Comparison of ENCODE assay signal across 11 mouse cellular contexts in genomic region chr7:65279277-65279676, GRCm38 (mm10).
DNase-seq lines count a peak whose midpoint lies in the region; ATAC-seq and TF ChIP-seq lines count a peak whose summit lies in the region.
"Had no signal": no experiment of that assay in that cellular context is flagged by ENCODE, and none has a peak within 500 bp of the region (broad histone marks: within the 10 kb centered on the region; RNA-seq: fewer than 3 reads in every experiment).

No protein-coding gene starts in this region.

- H3K9ac ChIP-seq in forebrain, postnatal 0 days = no peak overlapping the region
- no peak overlapping the region for H3K9ac ChIP-seq in forebrain, embryonic 11.5 days (ENCODE audit: low read length)
- H3K9ac ChIP-seq in midbrain, embryonic 16.5 days (ENCODE audit: low read depth, low read length) = no peak overlapping the region
- H3K9ac ChIP-seq in midbrain, embryonic 11.5 days (ENCODE audit: low read length) = no peak overlapping the region
- no peak overlapping the region for H3K9ac ChIP-seq in hindbrain, postnatal 0 days (replicated peaks; ENCODE audit: low read length)

- no peak for TF ChIP-seq CTCF in forebrain, postnatal 0 days (IDR thresholded peaks at IDR 0.05; ENCODE audit: low read depth)
- no peak for TF ChIP-seq CTCF in hindbrain, postnatal 0 days (IDR thresholded peaks at IDR 0.05; ENCODE audit: low read depth)

- H3K9me3 ChIP-seq in forebrain, postnatal 0 days (ENCODE audit: low read length) = no peaks in the 10 kb centered on the region
- no peaks in the 10 kb centered on the region for H3K9me3 ChIP-seq in forebrain, embryonic 11.5 days (ENCODE audit: control insufficient read depth, low read length)
- no peaks in the 10 kb centered on the region for H3K9me3 ChIP-seq in midbrain, embryonic 16.5 days (replicated peaks; ENCODE audit: control insufficient read depth, low read length, poor library complexity, severe bottlenecking)
- H3K9me3 ChIP-seq in midbrain, embryonic 11.5 days (ENCODE audit: control insufficient read depth, low read length) = no peaks in the 10 kb centered on the region
- no peaks in the 10 kb centered on the region for H3K9me3 ChIP-seq in hindbrain, postnatal 0 days (ENCODE audit: low read length)
- H3K9me3 ChIP-seq: limb, embryonic 10.5 days had no signal

- H3K4me3 ChIP-seq in forebrain, postnatal 0 days (ENCODE audit: low read depth, low read length) = no peak overlapping the region
- no peak overlapping the region for H3K4me3 ChIP-seq in forebrain, embryonic 11.5 days (ENCODE audit: low read depth, low read length)
- H3K4me3 ChIP-seq in midbrain, embryonic 16.5 days (ENCODE audit: low read depth, low read length) = no peak overlapping the region
- H3K4me3 ChIP-seq in midbrain, embryonic 11.5 days (ENCODE audit: low read depth, low read length) = no peak overlapping the region
- H3K4me3 ChIP-seq in hindbrain, postnatal 0 days (ENCODE audit: low read length) = no peak overlapping the region
- H3K4me3 ChIP-seq: limb, embryonic 10.5 days had no signal

- H3K36me3 ChIP-seq in forebrain, postnatal 0 days (ENCODE audit: insufficient read depth) = no peaks in the 10 kb centered on the region
- H3K36me3 ChIP-seq in forebrain, embryonic 11.5 days (ENCODE audit: control insufficient read depth, insufficient read depth, low read length) = no peaks in the 10 kb centered on the region
- no peaks in the 10 kb centered on the region for H3K36me3 ChIP-seq in midbrain, embryonic 16.5 days (ENCODE audit: control insufficient read depth, insufficient read depth, low read length)
- no peaks in the 10 kb centered on the region for H3K36me3 ChIP-seq in midbrain, embryonic 11.5 days (ENCODE audit: control insufficient read depth, insufficient read depth, low read length)
- H3K36me3 ChIP-seq in hindbrain, postnatal 0 days (ENCODE audit: insufficient read depth, low read length) = no peaks in the 10 kb centered on the region
- H3K36me3 ChIP-seq: limb, embryonic 10.5 days had no signal

- H3K27ac ChIP-seq in forebrain, postnatal 0 days (ENCODE audit: low read depth, low read length) = no peak overlapping the region
- no peak overlapping the region for H3K27ac ChIP-seq in forebrain, embryonic 11.5 days (ENCODE audit: low read depth, low read length)
- peak overlapping the region; percentile 26; the same call in 1 of the 2 replicates for H3K27ac ChIP-seq in midbrain, embryonic 16.5 days (ENCODE audit: low read length)
- H3K27ac ChIP-seq in midbrain, embryonic 11.5 days (ENCODE audit: low read depth, low read length) = no peak overlapping the region
- H3K27ac ChIP-seq in hindbrain, postnatal 0 days = peak overlapping the region; percentile 65
- H3K27ac ChIP-seq: limb, embryonic 10.5 days had no signal

- H3K4me2 ChIP-seq in forebrain, postnatal 0 days (ENCODE audit: low read depth) = no peak overlapping the region
- H3K4me2 ChIP-seq in forebrain, embryonic 11.5 days (ENCODE audit: low read depth, low read length, severe bottlenecking) = no peak overlapping the region
- H3K4me2 ChIP-seq in midbrain, embryonic 16.5 days (ENCODE audit: low read length) = no peak overlapping the region
- H3K4me2 ChIP-seq in midbrain, embryonic 11.5 days = no peak overlapping the region
- H3K4me2 ChIP-seq in hindbrain, postnatal 0 days (ENCODE audit: low read depth, low read length) = no peak overlapping the region

- ATAC-seq in forebrain, postnatal 0 days = peak; percentile 12; the same call in 1 of the 2 replicates
- no peak for ATAC-seq in forebrain, embryonic 11.5 days (replicated peaks; ENCODE audit: low FRiP score)
- ATAC-seq in midbrain, embryonic 16.5 days = no peak
- ATAC-seq in midbrain, embryonic 11.5 days (ENCODE audit: low FRiP score) = no peak
- peak; percentile 54 for ATAC-seq in hindbrain, postnatal 0 days

- DNase-seq in forebrain, postnatal 0 days = peak; percentile 20
- no peak for DNase-seq in forebrain, embryonic 11.5 days (ENCODE audit: low spot score)
- DNase-seq in midbrain, embryonic 11.5 days (ENCODE audit: low spot score, missing footprints) = no peak
- peak; percentile 58 for DNase-seq in hindbrain, postnatal 0 days (ENCODE audit: low spot score)
- DNase-seq in right cerebral cortex, postnatal 14 days = peak; percentile 33
- no peak for DNase-seq in retina, postnatal 1 day
- DNase-seq in spleen, postnatal 36 days (ENCODE audit: low spot score in 2 of 2) = no peak
- DNase-seq: kidney, adult 8-10 months; thymus, adult 2 months had no signal

- 84% methylated on average over 13 of the region's 13 CpGs for WGBS in forebrain, postnatal 0 days
- WGBS in forebrain, embryonic 11.5 days = 95% methylated on average over 13 of the region's 13 CpGs
- 85% methylated on average over 13 of the region's 13 CpGs for WGBS in midbrain, embryonic 16.5 days
- 90% methylated on average over 13 of the region's 13 CpGs for WGBS in midbrain, embryonic 11.5 days
- WGBS in hindbrain, postnatal 0 days = 61% methylated on average over 13 of the region's 13 CpGs

- H3K27me3 ChIP-seq in forebrain, postnatal 0 days (ENCODE audit: insufficient read depth, low read length) = no peaks in the 10 kb centered on the region
- no peaks in the 10 kb centered on the region for H3K27me3 ChIP-seq in forebrain, embryonic 11.5 days (ENCODE audit: control insufficient read depth, insufficient read depth, low read length)
- H3K27me3 ChIP-seq in midbrain, embryonic 16.5 days (ENCODE audit: control insufficient read depth, insufficient read depth, low read depth, low read length) = no peaks in the 10 kb centered on the region
- H3K27me3 ChIP-seq in midbrain, embryonic 11.5 days (ENCODE audit: control insufficient read depth, insufficient read depth, low read length) = no peaks in the 10 kb centered on the region
- no peaks in the 10 kb centered on the region for H3K27me3 ChIP-seq in hindbrain, postnatal 0 days (ENCODE audit: insufficient read depth, low read length)

- no peaks in the 10 kb centered on the region for H3K4me1 ChIP-seq in forebrain, postnatal 0 days (ENCODE audit: insufficient read depth)
- H3K4me1 ChIP-seq in forebrain, embryonic 11.5 days (replicated peaks; ENCODE audit: control insufficient read depth, insufficient read depth, low read length) = 0 out of 2 replicates have a peak, but pooled peaks cover 2% of the 10 kb centered on the region
- peaks cover 9% of the 10 kb centered on the region for H3K4me1 ChIP-seq in midbrain, embryonic 16.5 days (ENCODE audit: control insufficient read depth, insufficient read depth, low read length)
- H3K4me1 ChIP-seq in midbrain, embryonic 11.5 days (ENCODE audit: control insufficient read depth, insufficient read depth, low read length) = peaks cover 13% of the 10 kb centered on the region; the same call in 1 of the 2 replicates
- no peaks in the 10 kb centered on the region; the same call in 1 of the 2 replicates for H3K4me1 ChIP-seq in hindbrain, postnatal 0 days (ENCODE audit: insufficient read depth, low read length)

Comparison
In these comparisons a context has a peak if more than half of its experiments do, and no peak if none do; other contexts are left out.
1. ATAC-seq: peak in forebrain, postnatal 0 days (single experiment) and hindbrain, postnatal 0 days (single experiment); none in forebrain, embryonic 11.5 days (single experiment), midbrain, embryonic 16.5 days (single experiment) and midbrain, embryonic 11.5 days (single experiment).
2. DNase-seq: peak in forebrain, postnatal 0 days (single experiment), hindbrain, postnatal 0 days (single experiment) and right cerebral cortex, postnatal 14 days (single experiment); none in forebrain, embryonic 11.5 days (single experiment), midbrain, embryonic 11.5 days (single experiment), retina, postnatal 1 day (single experiment) and spleen, postnatal 36 days (0 of 2).
3. H3K27ac ChIP-seq: peak in midbrain, embryonic 16.5 days (single experiment) and hindbrain, postnatal 0 days (single experiment); none in forebrain, postnatal 0 days (single experiment), forebrain, embryonic 11.5 days (single experiment) and midbrain, embryonic 11.5 days (single experiment).